Mouse (Mus musculus): Measurements from ENCODE around the gene Ndnf. TPM values are rescaled to one million over a fixed set of nuclear protein-coding genes. Genes with fewer than 3 reads are reported as not detected.

The Ndnf gene
- polyA plus RNA-seq (2012; ENCODE audit: insufficient read depth, low replicate concordance): 0.16 and 0.22 TPM in 2 replicates

GRCm38 (mm10) chr6:65671451-65671850 is at the start of gene Ndnf:
TSS of gene Ndnf (plus strand) at chr6:65671590.
- Histone ChIP-seq H3K4me1 (peaks cover 26% of the 10 kb centered on the region), H3K36me3 (replicated peaks; ENCODE audit: low read length) (no peaks in the 10 kb centered on the region), H3K9me3 (no peaks in the 10 kb centered on the region), H3K4me3 (replicated peaks) (peak within 1 kb of the TSS; percentile 93), H3K27me3 (replicated peaks) (peaks cover 40% of the 10 kb centered on the region)
- no peak for TF ChIP-seq GATA1 (IDR thresholded peaks at IDR 0.05; ENCODE audit: borderline replicate concordance, low read length)
- no peak for TF ChIP-seq FLI1 (IDR thresholded peaks at IDR 0.05; ENCODE audit: low read length)

GRCm38 (mm10) chr6:65623016-65623715 is 48.2 kb upstream of the Ndnf start:
- Histone ChIP-seq H3K36me3 (replicated peaks; ENCODE audit: low read length) (peaks cover 4% of the 10 kb centered on the region), H3K4me1 (peaks cover 7% of the 10 kb centered on the region), H3K4me3 (replicated peaks) (no peak overlapping the region), H3K27me3 (replicated peaks) (no peaks in the 10 kb centered on the region), H3K9me3 (no peaks in the 10 kb centered on the region)
- TF ChIP-seq GATA1 (IDR thresholded peaks at IDR 0.05; ENCODE audit: borderline replicate concordance, low read length) (no peak), FLI1 (IDR thresholded peaks at IDR 0.05; ENCODE audit: low read length) (no peak)

- H3K4me3 ChIP-seq (replicated peaks): no peak overlapping the region
- H3K27me3 ChIP-seq (replicated peaks): no peaks in the 10 kb centered on the region
- peaks cover 31% of the 10 kb centered on the region for H3K4me1 ChIP-seq
- no peak for TF ChIP-seq FLI1 (IDR thresholded peaks at IDR 0.05; ENCODE audit: low read length)
- no peak for TF ChIP-seq GATA1 (IDR thresholded peaks at IDR 0.05; ENCODE audit: borderline replicate concordance, low read length)
- H3K9me3 ChIP-seq: peaks cover 10% of the 10 kb centered on the region
- peaks cover 19% of the 10 kb centered on the region for H3K36me3 ChIP-seq (replicated peaks; ENCODE audit: low read length)
Observed at GRCm38 (mm10) chr6:65630578-65630977, 40.8 kb upstream of the Ndnf start.

- Histone ChIP-seq H3K4me1 (peaks cover 30% of the 10 kb centered on the region), H3K9me3 (peaks cover 11% of the 10 kb centered on the region), H3K36me3 (replicated peaks; ENCODE audit: low read length) (peaks cover 20% of the 10 kb centered on the region), H3K27me3 (replicated peaks) (no peaks in the 10 kb centered on the region), H3K4me3 (replicated peaks) (no peak overlapping the region)
- TF ChIP-seq FLI1 (IDR thresholded peaks at IDR 0.05; ENCODE audit: low read length): no peak
- TF ChIP-seq GATA1 (IDR thresholded peaks at IDR 0.05; ENCODE audit: borderline replicate concordance, low read length): no peak
Observed at GRCm38 (mm10) chr6:65632184-65632583, 39.2 kb upstream of the Ndnf start.

GRCm38 (mm10) chr6:65642431-65642830 is 29.0 kb upstream of the Ndnf start:
- H3K27me3 ChIP-seq (replicated peaks): no peaks in the 10 kb centered on the region
- H3K36me3 ChIP-seq (replicated peaks; ENCODE audit: low read length): peaks cover 13% of the 10 kb centered on the region
- H3K9me3 ChIP-seq: peaks cover 13% of the 10 kb centered on the region
- no peak for TF ChIP-seq FLI1 (IDR thresholded peaks at IDR 0.05; ENCODE audit: low read length)
- TF ChIP-seq GATA1 (IDR thresholded peaks at IDR 0.05; ENCODE audit: borderline replicate concordance, low read length): no peak
- no peak overlapping the region for H3K4me3 ChIP-seq (replicated peaks)
- peaks cover 17% of the 10 kb centered on the region for H3K4me1 ChIP-seq

- H3K9me3 ChIP-seq: peaks cover 4% of the 10 kb centered on the region
- H3K4me1 ChIP-seq: peaks cover 34% of the 10 kb centered on the region
- no peaks in the 10 kb centered on the region for H3K27me3 ChIP-seq (replicated peaks)
- H3K36me3 ChIP-seq (replicated peaks; ENCODE audit: low read length): peaks cover 5% of the 10 kb centered on the region
- no peak overlapping the region for H3K4me3 ChIP-seq (replicated peaks)
- TF ChIP-seq GATA1 (IDR thresholded peaks at IDR 0.05; ENCODE audit: borderline replicate concordance, low read length) (no peak), FLI1 (IDR thresholded peaks at IDR 0.05; ENCODE audit: low read length) (no peak)
Observed at GRCm38 (mm10) chr6:65644110-65644509, 27.3 kb upstream of the Ndnf start.

GRCm38 (mm10) chr6:65646408-65646807 is 25.0 kb upstream of the Ndnf start:
- Histone ChIP-seq H3K9me3 (no peaks in the 10 kb centered on the region), H3K4me1 (peaks cover 39% of the 10 kb centered on the region), H3K27me3 (replicated peaks) (no peaks in the 10 kb centered on the region), H3K4me3 (replicated peaks) (no peak overlapping the region), H3K36me3 (replicated peaks; ENCODE audit: low read length) (no peaks in the 10 kb centered on the region)
- TF ChIP-seq GATA1 (IDR thresholded peaks at IDR 0.05; ENCODE audit: borderline replicate concordance, low read length) (no peak), FLI1 (IDR thresholded peaks at IDR 0.05; ENCODE audit: low read length) (no peak)

GRCm38 (mm10) chr6:65647731-65648130 is 23.7 kb upstream of the Ndnf start:
- Histone ChIP-seq H3K36me3 (replicated peaks; ENCODE audit: low read length) (no peaks in the 10 kb centered on the region), H3K9me3 (no peaks in the 10 kb centered on the region), H3K4me3 (replicated peaks) (no peak overlapping the region), H3K27me3 (replicated peaks) (no peaks in the 10 kb centered on the region), H3K4me1 (peaks cover 39% of the 10 kb centered on the region)
- TF ChIP-seq FLI1 (IDR thresholded peaks at IDR 0.05; ENCODE audit: low read length) (no peak), GATA1 (IDR thresholded peaks at IDR 0.05; ENCODE audit: borderline replicate concordance, low read length) (no peak)

GRCm38 (mm10) chr6:65651376-65651775 is 20.0 kb upstream of the Ndnf start:
- H3K9me3 ChIP-seq: no peaks in the 10 kb centered on the region
- no peak overlapping the region for H3K4me3 ChIP-seq (replicated peaks)
- no peaks in the 10 kb centered on the region for H3K36me3 ChIP-seq (replicated peaks; ENCODE audit: low read length)
- no peak for TF ChIP-seq GATA1 (IDR thresholded peaks at IDR 0.05; ENCODE audit: borderline replicate concordance, low read length)
- no peak for TF ChIP-seq FLI1 (IDR thresholded peaks at IDR 0.05; ENCODE audit: low read length)
- peaks cover 37% of the 10 kb centered on the region for H3K4me1 ChIP-seq
- no peaks in the 10 kb centered on the region for H3K27me3 ChIP-seq (replicated peaks)

- H3K36me3 ChIP-seq (replicated peaks; ENCODE audit: low read length): no peaks in the 10 kb centered on the region
- peaks cover 38% of the 10 kb centered on the region for H3K4me1 ChIP-seq
- no peaks in the 10 kb centered on the region for H3K9me3 ChIP-seq
- H3K27me3 ChIP-seq (replicated peaks): no peaks in the 10 kb centered on the region
- TF ChIP-seq FLI1 (IDR thresholded peaks at IDR 0.05; ENCODE audit: low read length) (no peak), GATA1 (IDR thresholded peaks at IDR 0.05; ENCODE audit: borderline replicate concordance, low read length) (no peak)
- no peak overlapping the region for H3K4me3 ChIP-seq (replicated peaks)
Observed at GRCm38 (mm10) chr6:65661272-65661671, 10.1 kb upstream of the Ndnf start.

Data from megakaryocyte, embryonic 14.5 days (primary cell).